ENCODE assay signal across 17 mouse cellular contexts in the genomic region with DNA sequence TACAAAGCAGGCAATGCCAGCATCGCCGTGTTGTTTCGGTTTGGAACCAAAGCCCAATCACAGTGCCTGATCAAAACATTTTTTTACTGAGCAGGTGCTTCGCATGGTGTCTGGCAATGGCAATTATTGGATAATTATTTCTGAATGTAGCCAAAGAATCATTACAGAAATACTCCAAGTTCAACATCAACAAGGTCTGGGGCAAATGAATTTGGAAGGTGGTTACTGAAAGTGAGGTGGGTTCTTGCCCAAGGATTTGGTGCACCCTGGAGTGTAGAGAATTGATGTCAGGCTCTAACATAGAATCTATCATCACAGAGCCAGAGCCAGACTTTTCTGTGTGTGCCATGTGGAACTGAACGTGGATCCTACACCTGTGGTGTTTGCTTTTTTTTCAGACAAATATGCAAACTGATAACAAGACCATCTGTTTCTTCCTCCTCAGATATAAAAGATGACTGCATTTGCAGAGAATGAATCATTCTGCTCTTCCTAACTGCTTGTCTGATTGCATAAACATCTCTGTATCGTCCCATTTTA.
DNase-seq lines count a peak whose midpoint lies in the region; ATAC-seq and TF ChIP-seq lines count a peak whose summit lies in the region.
"Had no signal": no experiment of that assay in that cellular context is flagged by ENCODE, and none has a peak within 500 bp of the region (broad histone marks: within the 10 kb centered on the region; RNA-seq: fewer than 3 reads in every experiment).

No protein-coding gene starts in this region.

- H3ac ChIP-seq in C2C12 (ENCODE audit: control insufficient read depth, insufficient read length, low read depth): no peak overlapping the region

- no peaks in the 10 kb centered on the region for H3K79me2 ChIP-seq in C2C12 (ENCODE audit: control insufficient read depth, insufficient read depth)

- H3K4me2 ChIP-seq in forebrain, embryonic 14.5 days (ENCODE audit: low read length): no peak overlapping the region
- H3K4me2 ChIP-seq: hindbrain, embryonic 12.5 days; neural tube, embryonic 15.5 days had no signal

- 58% methylated on average over 6 of the region's 6 CpGs for WGBS in forebrain, embryonic 14.5 days
- whole genome bisulfite sequencing in forebrain, embryonic 10.5 days: 93% methylated on average over 6 of the region's 6 CpGs

- H3K79me3 ChIP-seq in C2C12 (ENCODE audit: low read depth): no peaks in the 10 kb centered on the region

- no peak overlapping the region for H3K9ac ChIP-seq in forebrain, embryonic 14.5 days (ENCODE audit: low read length)
- H3K9ac ChIP-seq: hindbrain, embryonic 12.5 days; neural tube, embryonic 15.5 days had no signal

- H3K27ac ChIP-seq in forebrain, embryonic 14.5 days (ENCODE audit: low read depth, low read length): no peak overlapping the region
- H3K27ac ChIP-seq in forebrain, embryonic 10.5 days: no peak overlapping the region
- H3K27ac ChIP-seq: embryonic facial prominence, embryonic 10.5 days; heart, adult 2 months; hindbrain, embryonic 12.5 days; kidney, postnatal 0 days; left cerebral cortex, adult 2 months; neural tube, embryonic 15.5 days had no signal

- TF ChIP-seq CTCF in C2C12 (IDR thresholded peaks at IDR 0.05; ENCODE audit: control insufficient read depth, insufficient read depth, insufficient read length): no peak

- peak; percentile 76 for DNase-seq in forebrain, embryonic 14.5 days (ENCODE audit: low spot score)
- DNase-seq in forebrain, embryonic 10.5 days (ENCODE audit: extremely low spot score, low spot score): no peak
- DNase-seq in Muller cell, postnatal 12 days (ENCODE audit: inconsistent ontology term): peak; percentile 73
- peak; percentile 50 for DNase-seq in layer of hippocampus, adult 9-10 months (ENCODE audit: low spot score)
- no peak for DNase-seq in yolk sac, embryonic 10.5 days (ENCODE audit: low spot score)
- DNase-seq: adrenal gland, postnatal 25 days; heart, adult 2 months; lung, postnatal 14 days; retina, postnatal 1 day had no signal

- no peaks in the 10 kb centered on the region for H3K9me3 ChIP-seq in forebrain, embryonic 14.5 days (replicated peaks; ENCODE audit: control insufficient read depth, low read length)
- no peaks in the 10 kb centered on the region for H3K9me3 ChIP-seq in forebrain, embryonic 10.5 days
- H3K9me3 ChIP-seq: embryonic facial prominence, embryonic 10.5 days; hindbrain, embryonic 12.5 days; neural tube, embryonic 15.5 days had no signal

- H3K4me3 ChIP-seq in forebrain, embryonic 14.5 days (ENCODE audit: low read depth, low read length): no peak overlapping the region
- H3K4me3 ChIP-seq in forebrain, embryonic 10.5 days: no peak overlapping the region
- H3K4me3 ChIP-seq in C2C12 (ENCODE audit: insufficient read depth, poor library complexity, severe bottlenecking): no peak overlapping the region
- H3K4me3 ChIP-seq: embryonic facial prominence, embryonic 10.5 days; erythroblast, embryonic 14.5 days; heart, adult 2 months; hindbrain, embryonic 12.5 days; left cerebral cortex, adult 2 months; neural tube, embryonic 15.5 days had no signal

- no peaks in the 10 kb centered on the region for H3K27me3 ChIP-seq in forebrain, embryonic 14.5 days (replicated peaks; ENCODE audit: control insufficient read depth, insufficient read depth, low read length)
- H3K27me3 ChIP-seq in forebrain, embryonic 10.5 days (ENCODE audit: poor library complexity, severe bottlenecking): no peaks in the 10 kb centered on the region
- H3K27me3 ChIP-seq in C2C12 (ENCODE audit: control insufficient read depth, insufficient read depth, insufficient read length): no peaks in the 10 kb centered on the region
- H3K27me3 ChIP-seq: hindbrain, embryonic 12.5 days; neural tube, embryonic 15.5 days had no signal

- H3K4me1 ChIP-seq in forebrain, embryonic 14.5 days (ENCODE audit: control insufficient read depth, insufficient read depth, low read length): no peaks in the 10 kb centered on the region
- H3K4me1 ChIP-seq in forebrain, embryonic 10.5 days: no peaks in the 10 kb centered on the region
- H3K4me1 ChIP-seq: embryonic facial prominence, embryonic 10.5 days; hindbrain, embryonic 12.5 days; neural tube, embryonic 15.5 days had no signal

- H3K36me3 ChIP-seq in forebrain, embryonic 14.5 days (ENCODE audit: control insufficient read depth, insufficient read depth, low read length): no peaks in the 10 kb centered on the region
- no peaks in the 10 kb centered on the region for H3K36me3 ChIP-seq in forebrain, embryonic 10.5 days (replicated peaks)
- no peaks in the 10 kb centered on the region for H3K36me3 ChIP-seq in C2C12 (ENCODE audit: control insufficient read depth, insufficient read depth)
- H3K36me3 ChIP-seq: embryonic facial prominence, embryonic 10.5 days; hindbrain, embryonic 12.5 days; neural tube, embryonic 15.5 days had no signal

- ATAC-seq in forebrain, embryonic 14.5 days: peak; percentile 85
- no peak for ATAC-seq in megakaryocyte progenitor cell, adult 5-6 weeks (replicated peaks; ENCODE audit: poor library complexity)

TF ChIP-seq in C2C12, 6 proteins besides CTCF, POLR2A, EP300 and RAD21:
- TF ChIP-seq USF1 (IDR thresholded peaks at IDR 0.05; ENCODE audit: low read depth) (no peak), MYOG (IDR thresholded peaks at IDR 0.05; ENCODE audit: control insufficient read depth, extremely low read depth, insufficient read length) (no peak), CEBPB (IDR thresholded peaks at IDR 0.05; ENCODE audit: low read depth) (peak; percentile 15), FOSL1 (IDR thresholded peaks at IDR 0.05; ENCODE audit: insufficient read depth, low read length, poor library complexity, severe bottlenecking) (no peak), MYOD1 (IDR thresholded peaks at IDR 0.05; ENCODE audit: control insufficient read depth, insufficient read length, low read depth) (peak; percentile 59)

Comparison
In these comparisons a context has a peak if more than half of its experiments do, and no peak if none do; other contexts are left out.
1. DNase-seq: peak in forebrain, embryonic 14.5 days (single experiment), Muller cell, postnatal 12 days (single experiment) and layer of hippocampus, adult 9-10 months (single experiment); none in forebrain, embryonic 10.5 days (single experiment) and yolk sac, embryonic 10.5 days (single experiment).